Mouse (Mus musculus): ENCODE data around the gene Dnajc14. TPM values are rescaled to one million over a fixed set of nuclear protein-coding genes. Genes with fewer than 3 reads are reported as not detected.
A peak's percentile ranks its signal among the peaks of the same experiment; 100 is the strongest.
"Not testable (repeated sequence)": the region's sequence is repeated elsewhere in the genome, so short reads cannot be mapped to it uniquely, and the experiment has no call there.

Dnajc14 gene
- total RNA-seq, 2 experiments from 2014 or later, result 20.1 to 26.2 TPM

DNA sequence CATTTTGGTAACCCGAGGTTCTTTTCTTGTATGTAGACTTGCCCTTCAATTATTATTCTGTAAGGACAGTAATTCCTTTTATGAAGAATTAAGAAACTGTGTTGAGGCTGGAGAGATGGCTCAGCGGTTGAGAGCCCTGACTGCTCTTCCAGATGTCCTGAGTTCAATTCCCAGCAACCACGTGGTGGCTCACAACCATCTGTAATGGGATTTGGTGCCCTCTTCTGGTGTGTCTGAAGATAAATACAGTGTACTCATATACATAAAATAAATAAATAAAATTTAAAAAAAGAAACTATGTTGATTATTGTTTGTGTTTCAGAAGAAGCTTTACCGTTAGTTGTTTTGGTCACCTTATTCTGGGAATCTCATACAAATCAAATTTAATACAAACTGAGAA lies 19.2 kb downstream of the Dnajc14 start:
- DNase-seq; intact Hi-C loops (cut with DNase I); H3K27ac ChIP-seq: not testable (repeated sequence)
- peak overlapping the region; percentile 99 for H3K4me3 ChIP-seq
- peak; percentile 23; the same call in 1 of the 2 replicates for TF ChIP-seq CTCF (IDR thresholded peaks at IDR 0.05)

- TF ChIP-seq CTCF (IDR thresholded peaks at IDR 0.05), result no peak
- no peak overlapping the region for H3K4me3 ChIP-seq
- no peak for DNase-seq
- no peak overlapping the region for H3K27ac ChIP-seq
- intact Hi-C loops (cut with DNase I), result no loop called here
Observed at GRCm38 (mm10) chr10:128823821-128824220, 20.0 kb downstream of the Dnajc14 start.

- DNase-seq, result no peak
- TF ChIP-seq CTCF (IDR thresholded peaks at IDR 0.05), result peak; percentile 33; the same call in 1 of the 2 replicates
- H3K27ac ChIP-seq, result no peak overlapping the region
- H3K4me3 ChIP-seq, result no peak overlapping the region
- intact Hi-C loops (cut with DNase I), result no loop called here
Observed at GRCm38 (mm10) chr10:128837400-128837799, 33.5 kb downstream of the Dnajc14 start.

DNA sequence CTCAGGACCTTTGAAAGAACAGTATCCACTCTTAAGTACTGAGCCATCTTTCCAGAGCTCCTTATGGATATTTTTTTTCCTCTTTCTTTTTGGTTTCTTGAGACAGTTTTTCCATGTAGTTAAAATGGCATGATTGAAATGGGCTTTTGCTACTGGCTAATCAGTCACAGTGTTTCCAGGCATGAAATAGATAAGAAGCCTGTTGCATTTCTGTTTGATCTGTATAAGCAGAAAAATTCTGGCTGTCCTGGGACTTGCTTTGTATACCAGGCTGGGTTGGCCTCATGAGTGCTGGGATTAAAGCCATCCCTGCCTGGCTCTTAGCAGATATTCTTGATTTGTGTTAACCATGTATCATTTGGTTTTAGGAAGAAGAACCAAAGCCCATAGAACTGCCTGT lies 35.6 kb downstream of the Dnajc14 start:
- TF ChIP-seq CTCF (IDR thresholded peaks at IDR 0.05), result no peak
- DNase-seq, result no peak
- no peak overlapping the region for H3K27ac ChIP-seq
- intact Hi-C loops (cut with DNase I), result no loop called here
- no peak overlapping the region for H3K4me3 ChIP-seq

- no peak for TF ChIP-seq CTCF (IDR thresholded peaks at IDR 0.05)
- intact Hi-C loops (cut with DNase I), result loop anchor here (5.0 kb wide), 1 partner anchor 137 kb away; no protein-coding TSS in a partner anchor
Observed at GRCm38 (mm10) chr10:128840612-128841011, 36.8 kb downstream of the Dnajc14 start.

GRCm38 (mm10) chr10:128843260-128843659 lies 39.4 kb downstream of the Dnajc14 start:
- DNase-seq, result no peak
- no peak overlapping the region for H3K27ac ChIP-seq
- no peak overlapping the region for H3K4me3 ChIP-seq
- intact Hi-C loops (cut with DNase I), result loop anchor here (5.0 kb wide), 1 partner anchor 134 kb away; no protein-coding TSS in a partner anchor
- no peak for TF ChIP-seq CTCF (IDR thresholded peaks at IDR 0.05)

More at GRCm38 (mm10) chr10:128840612-128841011, 36.8 kb downstream of the Dnajc14 start:
- DNase-seq, result no peak
- Histone ChIP-seq H3K27ac (no peak overlapping the region), H3K4me3 (no peak overlapping the region)

GRCm38 (mm10) chr10:128845516-128845915 lies 41.7 kb downstream of the Dnajc14 start:
- peak; percentile 74 for TF ChIP-seq CTCF (IDR thresholded peaks at IDR 0.05)
- H3K27ac ChIP-seq, result no peak overlapping the region
- no peak for DNase-seq
- intact Hi-C loops (cut with DNase I), result loop anchor here (1.0 kb wide), 1 partner anchor 50 kb away; no protein-coding TSS in a partner anchor
- no peak overlapping the region for H3K4me3 ChIP-seq

GRCm38 (mm10) chr10:128846664-128847063 lies 42.8 kb downstream of the Dnajc14 start:
- H3K27ac ChIP-seq, result no peak overlapping the region
- H3K4me3 ChIP-seq, result no peak overlapping the region
- DNase-seq, result no peak
- no peak for TF ChIP-seq CTCF (IDR thresholded peaks at IDR 0.05)
- intact Hi-C loops (cut with DNase I), result no loop called here

DNA sequence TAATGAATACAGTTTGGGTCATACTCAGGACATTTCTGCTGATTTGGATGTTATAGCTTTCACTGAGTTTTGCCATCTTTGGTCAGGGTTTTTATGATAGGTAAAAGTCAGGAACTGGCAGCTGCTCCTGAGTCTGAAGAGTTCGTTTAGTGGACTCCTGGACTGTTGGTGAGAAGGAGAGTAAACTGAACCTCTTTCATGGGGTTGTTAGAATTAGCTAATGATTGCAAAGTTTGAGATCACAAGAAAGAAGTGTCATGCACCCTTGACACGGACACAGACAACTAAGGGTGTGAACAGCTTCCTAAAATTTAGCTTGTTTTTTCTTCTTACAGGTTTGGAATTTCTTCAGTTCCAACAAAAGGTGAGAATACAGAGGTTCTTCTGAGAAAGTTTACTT lies 44.6 kb downstream of the Dnajc14 start:
- TF ChIP-seq CTCF (IDR thresholded peaks at IDR 0.05), result no peak
- no peak overlapping the region for H3K4me3 ChIP-seq
- H3K27ac ChIP-seq, result no peak overlapping the region
- no peak for DNase-seq
- intact Hi-C loops (cut with DNase I), result no loop called here

DNA sequence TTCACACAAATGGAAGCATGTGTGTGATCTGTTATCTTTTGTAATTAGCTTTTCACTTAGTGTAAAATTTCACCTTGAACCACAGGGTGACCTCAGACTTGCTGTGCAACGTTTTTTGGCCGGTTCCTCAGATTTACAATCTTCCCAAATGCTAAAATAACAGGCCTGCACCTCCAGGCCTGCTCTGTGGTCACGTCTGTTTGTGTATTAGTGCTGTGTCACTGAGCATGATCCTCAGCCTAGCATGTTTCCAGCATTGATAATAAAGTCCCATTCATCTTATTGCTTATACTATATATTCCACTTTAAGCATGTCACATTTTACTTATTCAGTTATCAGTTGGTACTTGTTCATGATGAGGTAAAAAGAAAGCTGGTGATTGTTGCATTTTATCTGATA lies 46.5 kb downstream of the Dnajc14 start:
- no peak overlapping the region for H3K4me3 ChIP-seq
- intact Hi-C loops (cut with DNase I), result no loop called here
- DNase-seq, result no peak
- H3K27ac ChIP-seq, result no peak overlapping the region
- TF ChIP-seq CTCF (IDR thresholded peaks at IDR 0.05), result no peak

GRCm38 (mm10) chr10:128861176-128861575 lies 57.3 kb downstream of the Dnajc14 start:
- Histone ChIP-seq H3K4me3 (no peak overlapping the region), H3K27ac (no peak overlapping the region)
- intact Hi-C loops (cut with DNase I), result no loop called here
- TF ChIP-seq CTCF (IDR thresholded peaks at IDR 0.05), result no peak
- no peak for DNase-seq

DNA sequence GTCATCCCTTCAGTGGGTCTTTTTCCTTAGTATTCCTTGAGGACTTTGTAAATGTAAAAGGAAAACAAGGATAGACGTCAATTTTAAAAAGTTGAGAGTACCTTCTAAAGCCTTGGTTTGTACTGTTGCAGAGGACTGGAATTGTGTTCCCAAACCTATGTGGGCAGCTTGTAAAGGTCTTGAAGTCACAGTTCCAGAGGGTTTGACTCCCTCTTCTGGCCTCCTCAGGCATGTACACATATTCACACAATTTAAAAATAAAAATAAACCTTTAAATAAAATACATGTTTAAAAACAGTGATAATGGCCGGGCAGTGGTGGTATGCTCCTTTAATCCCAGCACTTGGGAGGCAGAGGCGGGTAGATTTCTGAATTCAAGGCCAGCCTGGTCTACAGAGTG lies 62.2 kb downstream of the Dnajc14 start:
- DNase-seq, result no peak
- intact Hi-C loops (cut with DNase I), result no loop called here
- Histone ChIP-seq H3K4me3 (no peak overlapping the region), H3K27ac (no peak overlapping the region)
- peak; percentile 50 for TF ChIP-seq CTCF (IDR thresholded peaks at IDR 0.05)

- TF ChIP-seq CTCF (IDR thresholded peaks at IDR 0.05), result no peak
- DNase-seq, result no peak
- intact Hi-C loops (cut with DNase I), result no loop called here
- no peak overlapping the region for H3K27ac ChIP-seq
- H3K4me3 ChIP-seq, result no peak overlapping the region
Observed at GRCm38 (mm10) chr10:128866518-128866917, 62.7 kb downstream of the Dnajc14 start.

Other genes starting within 250 kb of the Dnajc14 start
- 10 to 100 TPM; 37.8 to 39.3 TPM for gene Pa2g4, start 238.1 kb upstream of the Dnajc14 start, total RNA-seq (2021)
- gene Erbb3, start 214.4 kb upstream of the Dnajc14 start, total RNA-seq (2021), result 1 to 10 TPM; 1.6 to 2.6 TPM
- 100 to 1,000 TPM; 299 to 383 TPM for gene Rps26, start 177.3 kb upstream of the Dnajc14 start, total RNA-seq (2021)
- 1 to 10 TPM in 1 of 2 experiments, under 1 TPM in 1; 0.45 to 3.4 TPM for gene Ikzf4, start 158.1 kb upstream of the Dnajc14 start, total RNA-seq (2021)
- gene Suox, start 130.0 kb upstream of the Dnajc14 start, total RNA-seq (2021), result 10 to 100 TPM; 22.5 to 27.7 TPM
- 10 to 100 TPM; 90.3 to 94.5 TPM for gene Rab5b, start 107.8 kb upstream of the Dnajc14 start, total RNA-seq (2021)
- gene Pmel, start 99.9 kb upstream of the Dnajc14 start, total RNA-seq (2021), result not detected
- gene Cdk2, start 99.0 kb upstream of the Dnajc14 start, total RNA-seq (2021), result 1 to 10 TPM; 3.0 to 3.2 TPM
- gene Dgka, start 59.2 kb upstream of the Dnajc14 start, total RNA-seq (2021), result 1 to 10 TPM; 8.8 to 9.7 TPM
- 10 to 100 TPM in 1 of 2 experiments, 1 to 10 TPM in 1; 9.9 to 11.8 TPM for gene Pym1, start 56.2 kb upstream of the Dnajc14 start, total RNA-seq (2021)
- gene Mmp19, start 13.2 kb upstream of the Dnajc14 start, total RNA-seq (2021), result 1 to 10 TPM; 1.0 to 1.5 TPM
- 1 to 10 TPM; 2.2 to 3.6 TPM for gene Tmem198b, start 308 bp downstream of the Dnajc14 start, total RNA-seq (2021)
- 10 to 100 TPM; 30.5 to 33.8 TPM for gene Sarnp, start 13.3 kb downstream of the Dnajc14 start, total RNA-seq (2021)
- 1 to 10 TPM; 3.5 to 4.5 TPM for gene Ormdl2, start 17.6 kb downstream of the Dnajc14 start, total RNA-seq (2021)
- 1 to 10 TPM; 4.8 to 5.2 TPM for gene Gdf11, start 87.7 kb downstream of the Dnajc14 start, total RNA-seq (2021)
- 100 to 1,000 TPM; 124 to 132 TPM for gene Cd63, start 96.9 kb downstream of the Dnajc14 start, total RNA-seq (2021)
- gene Rdh5, start 118.8 kb downstream of the Dnajc14 start, total RNA-seq (2021), result 1 to 10 TPM; 5.1 to 5.2 TPM
- 100 to 1,000 TPM; 137 to 169 TPM for gene Bloc1s1, start 120.0 kb downstream of the Dnajc14 start, total RNA-seq (2021)
- gene Itga7, start 129.8 kb downstream of the Dnajc14 start, total RNA-seq (2021), result 10 to 100 TPM; 58.4 to 72.9 TPM
- not detected for gene Mettl7b, start 156.9 kb downstream of the Dnajc14 start, total RNA-seq (2021)
- gene Olfr9, start 185.4 kb downstream of the Dnajc14 start, total RNA-seq (2021), result not detected
- gene Olfr763, start 206.7 kb downstream of the Dnajc14 start, total RNA-seq (2021), result not detected
- gene Olfr764-ps1, start 235.8 kb downstream of the Dnajc14 start, total RNA-seq (2021), result not detected
- not detected for gene Olfr765, start 245.9 kb downstream of the Dnajc14 start, total RNA-seq (2021)

Data from gastrocnemius, adult 2 months (tissue).